8 mouse cellular contexts compared by ENCODE assay signal in genomic region chr15:84613536-84614527, GRCm38 (mm10). TPM values are rescaled to one million over a fixed set of nuclear protein-coding genes. Genes with fewer than 3 reads are reported as not detected.
DNase-seq lines count a peak whose midpoint lies in the region; ATAC-seq and TF ChIP-seq lines count a peak whose summit lies in the region.

No protein-coding gene starts in this region.

- H3K36me3 ChIP-seq in hindbrain, embryonic 12.5 days = no peaks in the 10 kb centered on the region
- no peaks in the 10 kb centered on the region for H3K36me3 ChIP-seq in lung, postnatal 0 days (ENCODE audit: insufficient read depth, low read length)

- peak overlapping the region; percentile 25; the same call in 1 of the 2 replicates for H3K27ac ChIP-seq in hindbrain, embryonic 12.5 days
- H3K27ac ChIP-seq in lung, postnatal 0 days (ENCODE audit: low read length) = no peak overlapping the region

- no peak overlapping the region for H3K4me2 ChIP-seq in hindbrain, embryonic 12.5 days (replicated peaks)
- no peak overlapping the region for H3K4me2 ChIP-seq in lung, postnatal 0 days (replicated peaks; ENCODE audit: low read depth, low read length)

- ATAC-seq in hindbrain, embryonic 12.5 days (ENCODE audit: low FRiP score) = peak; percentile 27
- ATAC-seq in lung, postnatal 0 days = peak; percentile 59; the same call in 1 of the 2 replicates

- peak; percentile 100 for TF ChIP-seq CTCF in lung, postnatal 0 days (IDR thresholded peaks at IDR 0.05)

- H3K4me3 ChIP-seq in hindbrain, embryonic 12.5 days = no peak overlapping the region
- H3K4me3 ChIP-seq in lung, postnatal 0 days (ENCODE audit: low read depth, low read length) = no peak overlapping the region

- peak; percentile 93 for DNase-seq in NIH3T3 (ENCODE audit: low read depth)
- peak; percentile 99 to 100 for DNase-seq in cerebellum, postnatal 10 days
- peak; percentile 86 to 96 for DNase-seq in frontal cortex, postnatal 14 days (ENCODE audit: low spot score in 2 of 2)
- DNase-seq in layer of hippocampus, postnatal 10 days (ENCODE audit: low spot score in 2 of 2) = peak; percentile 98 to 100
- DNase-seq in lung, postnatal 0 days (ENCODE audit: low spot score) = peak; percentile 79
- DNase-seq in ovary, postnatal 14 days (ENCODE audit: low spot score) = peak; percentile 94
- DNase-seq in thymus, postnatal 10 days (ENCODE audit: low spot score in 2 of 2) = peak; percentile 70 to 92

- H3K9me3 ChIP-seq in hindbrain, embryonic 12.5 days (replicated peaks) = no peaks in the 10 kb centered on the region
- no peaks in the 10 kb centered on the region for H3K9me3 ChIP-seq in lung, postnatal 0 days (ENCODE audit: low read length)

- TF ChIP-seq EP300 in lung, postnatal 0 days (IDR thresholded peaks at IDR 0.05) = no peak

- 49% methylated on average over 17 of the region's 17 CpGs for WGBS in hindbrain, embryonic 12.5 days
- WGBS in lung, postnatal 0 days = 47% methylated on average over 17 of the region's 17 CpGs

- H3K4me1 ChIP-seq in hindbrain, embryonic 12.5 days = peaks cover 31% of the 10 kb centered on the region
- H3K4me1 ChIP-seq in lung, postnatal 0 days (ENCODE audit: insufficient read depth, low read depth, low read length) = no peaks in the 10 kb centered on the region

- H3K27me3 ChIP-seq in hindbrain, embryonic 12.5 days = peaks cover 17% of the 10 kb centered on the region
- H3K27me3 ChIP-seq in lung, postnatal 0 days (replicated peaks; ENCODE audit: insufficient read depth, low read length) = no peaks in the 10 kb centered on the region

- H3K9ac ChIP-seq in hindbrain, embryonic 12.5 days = no peak overlapping the region
- no peak overlapping the region for H3K9ac ChIP-seq in lung, postnatal 0 days (replicated peaks; ENCODE audit: low read depth)

RNA-seq across cellular contexts. Expression of gene Prr5, which starts 55.6 kb away (rescaled TPM):
- polyA plus RNA-seq in hindbrain, embryonic 12.5 days (2016; fragmentation: Nextera tagmentation; extraction: Ambion mirVana) = 17.9 and 19.4 TPM in 2 replicates
- total RNA-seq in layer of hippocampus, postnatal 10 days (2021) = 10 to 100 TPM; 18.6 to 20.6 TPM
- 8.8 and 9.2 TPM in 2 replicates for polyA plus RNA-seq in lung, postnatal 0 days (2015; fragmentation: Nextera tagmentation; extraction: Ambion mirVana)

RNA-seq across cellular contexts. Expression of gene Rtl6, which starts 56.2 kb away (rescaled TPM):
- 48.9 and 52.5 TPM in 2 replicates for polyA plus RNA-seq in hindbrain, embryonic 12.5 days (2016; fragmentation: Nextera tagmentation; extraction: Ambion mirVana)
- 10 to 100 TPM; 60.6 to 65.2 TPM for total RNA-seq in layer of hippocampus, postnatal 10 days (2021)
- 2.4 and 2.6 TPM in 2 replicates for polyA plus RNA-seq in lung, postnatal 0 days (2015; fragmentation: Nextera tagmentation; extraction: Ambion mirVana)

Comparison
In these comparisons a context has a peak if more than half of its experiments do, and no peak if none do; other contexts are left out.
1. RNA of gene Rtl6, which starts 56.2 kb away (polyA plus RNA-seq): 48.9 to 52.5 TPM in hindbrain, embryonic 12.5 days; 2.4 to 2.6 TPM in lung, postnatal 0 days; every median in the first group is over 10 times any median in the second.
2. Peak in every context shown above with its lines, with median percentiles within 50 percentile points of each other: DNase-seq.